Mouse (Mus musculus) mouse embryonic stem cell (cell line): ENCODE data around the gene Mrpl45.
"Not testable (repeated sequence)": the region's sequence is repeated elsewhere in the genome, so short reads cannot be mapped to it uniquely, and the experiment has no call there.

ENCODE experiments used
- in situ Hi-C, 2 experiments: fragments of 300-500 bp; cut with MboI; formaldehyde crosslinking; loops; 1 replicate in 1 of 2; 3 replicates in 1 of 2; pipeline ENCODE4 v1.14.3; 2019 to 2020; ENCODE audit warnings: low sequenced_read_pairs in 2 of 2, low pct_unique_long_range_greater_than_20kb in 1 of 2, mixed read lengths in 1 of 2; ENCODE audit not compliant: unreplicated experiment in 1 of 2

Gene Mrpl45

DNA sequence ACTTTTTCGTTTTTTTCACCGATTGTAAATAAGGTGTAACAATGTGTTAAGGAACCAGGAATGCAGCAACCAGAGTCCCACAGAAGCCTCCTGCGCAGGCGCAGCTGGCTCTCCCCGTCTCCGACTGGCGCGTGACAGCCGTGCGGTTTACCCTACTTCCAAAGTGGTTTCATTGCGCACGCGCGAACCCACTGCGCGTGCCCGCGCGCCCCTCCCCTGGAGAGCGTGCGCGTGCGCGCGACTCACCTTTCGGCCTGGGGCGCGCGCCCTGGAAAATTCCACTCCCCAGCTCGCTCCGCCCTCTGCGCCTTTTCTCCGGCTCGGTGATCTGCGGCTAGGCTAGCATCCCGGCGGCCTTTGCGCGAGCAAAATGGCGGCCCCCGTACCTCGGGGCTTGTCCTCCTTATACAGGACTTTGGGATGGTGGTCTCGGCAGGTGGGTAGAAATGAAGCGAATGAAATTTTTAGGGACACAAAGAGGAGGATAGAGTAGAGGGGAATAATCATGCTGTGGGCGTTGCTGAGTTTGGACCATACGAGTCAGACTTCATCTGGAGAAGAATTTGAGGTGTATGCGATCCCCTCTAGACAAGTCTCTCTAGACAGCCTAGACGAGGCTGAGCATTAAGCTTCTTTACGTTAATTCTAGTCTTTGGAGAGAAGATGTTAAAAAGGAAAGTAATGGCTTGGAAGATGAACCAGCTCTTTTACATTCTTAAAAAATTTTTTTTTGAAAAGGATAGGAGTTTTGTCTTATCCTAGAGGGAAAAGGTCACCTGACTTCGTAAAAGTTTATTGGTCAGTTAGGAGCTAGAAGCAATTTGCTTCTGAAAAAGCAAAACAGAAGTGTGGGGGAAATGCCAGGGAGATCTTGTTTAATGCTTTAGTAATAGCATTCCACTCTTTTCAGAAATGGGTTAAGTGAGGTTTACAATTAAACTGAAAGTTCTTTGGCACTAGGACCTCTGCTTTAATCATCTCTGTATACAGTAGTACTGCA is at the start of gene Mrpl45:
Gene Mrpl45, plus strand, starts transcription at position 213 of the 1,000 bp plus-strand sequence.
- in situ Hi-C loops: no loop called here

DNA sequence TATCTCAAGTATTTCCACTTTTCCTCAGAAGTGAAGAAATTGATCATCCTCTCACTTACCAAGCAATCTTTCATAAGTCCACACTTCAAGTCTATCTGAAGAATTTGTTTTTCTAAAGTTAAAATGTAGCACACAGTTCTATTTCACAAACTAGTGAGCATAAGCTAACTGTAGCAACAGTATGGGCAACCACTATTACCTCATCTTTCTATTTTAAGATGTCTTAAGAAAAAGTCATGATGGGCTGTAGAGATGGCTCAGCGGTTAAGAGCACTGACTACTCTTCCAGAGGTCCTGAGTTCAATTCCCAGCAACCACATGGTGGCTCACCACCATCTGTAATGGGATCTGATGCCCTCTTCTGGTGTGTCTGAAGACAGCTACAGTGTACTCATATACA is 49.0 kb upstream of the Mrpl45 start:
- in situ Hi-C loops: not testable (repeated sequence)

DNA sequence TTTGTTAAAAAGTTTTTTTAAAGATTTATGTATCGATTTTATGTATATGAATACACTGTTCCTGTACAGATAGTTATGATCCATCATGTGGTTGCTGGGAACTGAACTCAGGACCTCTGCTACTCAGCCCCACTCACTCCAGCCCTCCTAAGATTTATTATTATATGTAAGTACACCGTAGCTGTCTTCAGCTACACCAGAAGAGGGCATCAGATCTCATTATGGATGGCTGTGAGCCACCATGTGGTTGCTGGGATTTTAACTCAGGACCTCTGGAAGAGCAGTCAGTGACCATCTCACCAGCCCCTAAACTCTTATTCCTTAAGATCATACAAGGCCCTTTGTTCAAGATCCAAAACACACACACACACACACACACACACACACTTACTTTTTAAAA is 45.5 kb upstream of the Mrpl45 start:
- in situ Hi-C loops: not testable (repeated sequence)

DNA sequence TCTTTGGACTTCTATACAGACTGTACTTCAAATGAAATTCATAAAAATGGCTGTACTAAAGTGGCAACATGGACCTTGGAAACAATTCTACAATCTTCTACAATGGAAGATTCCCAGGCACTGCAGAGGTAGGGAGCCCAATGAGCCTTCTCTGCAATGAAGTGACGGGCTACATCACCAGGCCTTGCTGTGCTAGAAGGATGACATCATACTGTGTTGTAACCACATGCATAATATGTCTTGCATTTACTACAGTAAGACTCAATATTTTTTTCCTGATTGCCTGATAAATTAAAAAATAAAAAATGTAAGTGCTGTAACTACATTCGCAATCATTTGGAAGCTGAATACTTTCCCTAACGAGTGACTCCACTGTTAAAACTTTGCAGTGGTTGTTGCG is 42.7 kb upstream of the Mrpl45 start:
- in situ Hi-C loops: no loop called here

DNA sequence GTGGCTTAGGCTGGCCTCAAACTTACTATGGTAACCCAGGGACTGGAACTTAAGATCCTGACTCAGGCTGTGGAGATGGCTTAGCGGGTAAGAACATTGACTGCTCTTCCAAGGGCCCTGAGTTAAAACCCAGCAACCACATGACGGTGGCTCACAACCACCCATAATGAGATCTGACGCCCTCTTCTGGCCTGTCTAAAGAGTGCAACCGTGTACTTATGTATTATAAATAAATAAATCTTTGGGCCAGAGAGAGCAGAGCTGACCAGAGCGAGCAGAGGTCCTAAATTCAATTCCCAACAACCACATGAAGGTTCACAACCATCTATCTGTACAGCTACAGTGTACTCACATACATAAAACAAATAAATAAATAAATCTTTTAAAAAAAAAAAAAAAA is 41.9 kb upstream of the Mrpl45 start:
- in situ Hi-C loops: no loop called here

DNA sequence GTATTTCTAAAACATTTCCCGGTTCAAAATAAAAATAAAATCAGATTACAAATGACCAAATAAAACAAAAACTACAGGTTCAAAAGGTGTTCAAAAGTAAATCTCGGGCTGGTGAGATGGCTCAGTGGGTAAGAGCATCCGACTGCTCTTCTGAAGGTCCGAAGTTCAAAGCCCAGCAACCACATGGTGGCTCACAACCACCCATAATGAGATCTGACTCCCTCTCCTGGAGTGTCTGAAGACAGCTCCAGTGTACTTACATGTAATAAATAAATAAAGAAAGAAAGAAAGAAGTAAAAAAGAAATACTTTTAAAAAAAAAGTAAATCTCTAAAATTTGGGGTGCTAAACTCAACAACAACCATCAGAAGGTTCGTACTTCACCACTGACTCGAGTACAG is 40.6 kb upstream of the Mrpl45 start:
- in situ Hi-C loops: not testable (repeated sequence)

DNA sequence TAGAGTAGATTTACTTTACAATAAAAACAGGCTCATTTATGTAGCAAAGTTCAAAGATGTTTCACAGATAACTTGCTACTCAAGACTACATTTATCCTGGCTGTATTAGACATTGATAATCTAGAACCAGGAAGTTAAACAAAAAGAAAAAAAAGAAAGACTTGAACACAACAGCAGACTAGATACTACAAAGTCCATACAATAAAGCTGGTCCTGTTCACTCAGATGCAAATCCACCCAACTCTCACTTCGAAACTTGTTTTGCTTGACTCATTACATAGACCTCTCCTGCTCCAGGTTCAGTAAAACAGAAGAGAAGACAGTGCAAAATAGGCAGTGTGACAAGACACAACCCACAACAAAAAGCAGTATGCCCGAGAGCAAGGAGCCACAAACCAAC is 40.2 kb upstream of the Mrpl45 start:
- in situ Hi-C loops: no loop called here

DNA sequence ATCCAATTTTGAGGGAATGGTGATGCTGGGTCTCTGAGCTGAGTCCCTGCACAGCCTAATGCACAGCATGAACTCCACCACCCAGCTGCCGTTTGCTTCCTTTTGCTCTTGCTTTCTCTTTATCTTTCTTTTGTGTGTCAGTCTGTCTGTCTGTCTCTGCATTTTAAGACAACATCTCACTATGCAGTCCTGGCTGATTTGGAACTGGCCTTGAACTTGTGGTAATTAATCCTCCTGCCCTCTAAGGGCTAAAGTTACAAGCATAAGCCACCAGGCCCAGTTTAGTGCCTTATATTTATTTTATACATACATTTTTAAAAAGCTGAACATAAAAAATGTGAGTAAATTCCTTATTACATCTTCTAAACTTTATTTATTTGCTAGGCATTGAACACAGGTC is 39.5 kb upstream of the Mrpl45 start:
- in situ Hi-C loops: no loop called here

DNA sequence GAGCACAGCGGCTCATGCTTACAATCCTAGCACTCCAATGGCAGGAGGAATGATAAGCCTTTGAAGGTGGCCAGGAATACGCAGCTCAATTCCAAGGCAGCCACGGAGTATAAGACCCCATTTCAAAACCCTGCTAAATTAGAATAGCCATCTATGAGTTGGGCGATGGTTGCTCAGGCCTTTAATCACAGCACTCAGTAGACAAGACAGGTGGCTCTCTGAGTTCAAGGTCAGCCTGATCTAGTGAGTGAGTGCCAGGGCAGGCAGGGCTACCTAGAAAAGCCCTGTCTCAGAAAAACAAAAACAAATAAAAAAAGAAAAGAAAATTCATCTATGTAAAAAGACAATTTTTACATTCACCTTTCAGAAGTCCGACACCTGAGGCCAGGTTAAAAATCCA is 38.4 kb upstream of the Mrpl45 start:
- in situ Hi-C loops: no loop called here

DNA sequence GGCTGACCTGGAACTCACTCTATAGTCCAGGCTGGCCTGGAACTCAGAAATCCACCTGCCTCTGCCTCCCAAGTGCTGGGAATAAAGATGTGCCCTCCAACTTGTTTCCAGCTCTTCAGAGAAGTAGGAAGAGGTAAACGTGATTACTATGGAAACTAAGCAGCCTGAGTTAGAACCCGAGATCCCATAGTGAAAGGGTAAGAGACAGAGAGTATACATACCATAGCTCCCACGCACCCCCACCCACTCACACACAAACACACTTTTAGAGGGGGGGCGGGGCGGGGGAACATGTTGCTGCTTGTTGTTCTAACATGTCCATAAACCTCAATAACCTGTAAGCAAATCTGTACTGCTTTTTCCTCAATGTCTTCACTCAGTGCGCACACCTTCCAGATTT is 37.1 kb upstream of the Mrpl45 start:
- in situ Hi-C loops: no loop called here

DNA sequence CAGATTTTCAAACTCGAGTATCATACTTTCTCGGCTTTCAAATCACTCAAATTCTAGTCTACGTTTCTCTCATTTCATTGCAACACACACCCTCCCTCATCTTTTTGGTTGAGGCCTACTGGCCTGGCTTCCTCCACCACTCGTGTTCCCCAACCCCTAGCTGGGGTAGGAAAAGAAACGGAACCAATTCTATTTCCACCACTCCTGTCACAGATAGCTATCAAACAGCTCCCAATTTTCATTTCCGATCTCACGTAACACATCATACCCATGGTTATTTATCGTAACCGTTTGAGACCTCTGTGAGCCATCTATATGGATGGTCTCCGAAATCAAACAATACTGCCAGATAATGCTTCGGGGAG is 36.5 kb upstream of the Mrpl45 start:
- in situ Hi-C loops: no loop called here

DNA sequence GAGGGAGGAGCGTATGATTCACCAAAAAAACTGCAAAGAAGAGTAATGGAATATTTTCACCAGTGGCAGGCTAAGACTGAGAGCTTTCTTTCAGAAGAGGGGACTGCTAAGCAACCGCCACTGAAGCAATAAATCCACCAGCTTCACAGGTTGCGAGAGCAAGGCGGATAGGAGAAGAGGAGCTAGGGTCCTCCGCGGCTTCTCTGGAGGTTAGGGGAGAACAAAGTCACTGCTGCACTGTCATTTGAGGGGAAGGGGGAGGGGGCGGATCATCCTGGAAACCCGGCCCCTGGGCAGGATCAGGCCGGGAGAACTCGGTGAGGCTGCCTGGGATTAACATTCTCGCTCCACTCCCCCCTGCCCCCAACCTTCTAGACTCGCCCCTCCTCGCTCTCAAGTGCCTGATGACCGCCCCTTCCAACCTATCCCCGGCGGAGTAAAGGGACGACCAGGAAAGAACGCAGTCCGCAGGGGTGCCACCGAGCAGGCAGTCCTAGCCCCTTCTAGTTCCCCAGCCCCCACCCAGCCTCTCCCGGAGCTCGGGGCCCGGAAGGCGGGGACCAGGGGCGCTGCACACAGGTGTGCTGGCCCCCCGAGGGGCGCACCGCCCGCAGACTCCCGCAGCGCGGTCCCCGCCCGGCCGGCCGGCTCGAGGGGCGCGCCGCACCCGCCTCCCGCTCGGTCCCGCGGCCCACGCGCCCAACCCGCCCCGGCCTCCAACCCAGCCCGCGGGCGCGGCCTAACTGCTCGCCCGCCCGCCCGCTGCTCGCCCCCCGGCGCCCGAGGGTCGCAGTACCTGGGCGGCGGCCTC is 35.9 kb upstream of the Mrpl45 start:
- in situ Hi-C loops: no loop called here

DNA sequence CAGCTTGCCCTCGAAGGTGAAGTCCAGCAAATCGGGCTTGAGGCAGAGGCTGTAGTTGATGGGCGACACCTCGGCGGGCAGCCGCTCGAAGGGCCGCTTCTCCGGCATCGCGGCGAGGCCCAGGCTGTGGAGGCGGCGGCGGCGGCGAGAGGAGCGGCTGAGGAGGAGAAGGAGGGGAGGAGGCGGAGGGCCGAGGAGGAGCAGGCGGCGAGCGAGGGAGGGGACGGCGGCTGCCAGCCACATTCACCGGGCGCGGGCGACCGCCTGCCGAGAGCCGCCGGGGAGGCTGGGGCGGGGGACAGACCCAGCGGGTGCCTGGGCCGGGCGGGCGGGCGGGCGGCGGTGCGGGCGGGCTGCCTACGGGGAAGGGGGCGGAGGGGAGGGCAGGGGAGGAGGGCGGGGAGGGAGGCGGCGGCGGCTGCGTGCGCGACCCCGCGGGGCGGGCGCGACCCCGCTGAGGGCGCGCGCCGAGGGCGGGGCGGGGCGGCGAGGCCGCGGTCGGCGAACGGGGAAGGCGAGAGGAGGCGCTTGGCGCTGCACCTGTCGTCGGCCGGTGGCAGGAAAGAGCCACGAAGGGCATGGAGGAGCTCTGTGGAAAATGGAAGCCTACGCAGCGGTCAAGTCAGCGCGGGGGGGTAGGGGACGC is 35.2 kb upstream of the Mrpl45 start, which contains the start of gene Npepps:
Gene Npepps, minus strand, starts transcription at position 423 of the 646 bp plus-strand sequence.
- in situ Hi-C loops: no loop called here

DNA sequence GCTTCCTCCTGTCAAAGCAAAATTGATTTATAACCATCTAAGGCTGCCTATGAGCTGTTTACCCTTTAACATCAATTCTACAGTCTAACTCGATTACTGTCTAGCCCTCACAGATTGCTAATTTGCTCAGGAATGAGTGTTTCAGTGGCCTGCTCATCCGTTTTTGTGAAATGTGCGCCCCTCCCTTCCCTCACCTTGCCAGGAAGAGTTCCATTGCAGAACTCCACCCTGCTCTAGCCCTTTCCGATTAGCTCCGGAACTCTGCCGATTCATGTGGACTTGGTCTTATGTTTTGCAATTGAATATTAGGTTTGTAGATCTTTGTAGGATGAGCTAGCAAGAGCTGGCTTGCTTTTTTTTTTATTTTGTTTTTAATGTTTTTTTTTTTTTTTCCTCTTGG is 33.3 kb upstream of the Mrpl45 start:
- in situ Hi-C loops: no loop called here

DNA sequence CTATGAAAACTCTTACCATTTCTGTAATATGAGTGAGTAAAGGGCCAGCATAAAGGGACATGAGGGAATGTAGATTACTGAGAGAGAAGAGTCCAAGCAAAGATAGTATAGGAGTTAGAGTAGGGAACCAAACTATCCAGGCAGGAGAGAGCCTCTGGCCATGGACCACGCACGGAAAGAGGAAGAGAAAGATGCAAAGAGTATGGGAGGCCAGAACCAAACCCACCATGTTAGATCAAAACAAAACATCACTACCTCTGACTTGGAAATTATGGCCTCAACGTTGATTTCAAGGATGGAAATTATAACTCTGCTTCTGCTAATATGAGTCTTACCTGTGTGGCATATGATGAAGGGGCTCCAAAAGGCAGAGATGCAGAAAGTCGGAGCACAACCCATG is 30.7 kb upstream of the Mrpl45 start:
- in situ Hi-C loops: no loop called here

DNA sequence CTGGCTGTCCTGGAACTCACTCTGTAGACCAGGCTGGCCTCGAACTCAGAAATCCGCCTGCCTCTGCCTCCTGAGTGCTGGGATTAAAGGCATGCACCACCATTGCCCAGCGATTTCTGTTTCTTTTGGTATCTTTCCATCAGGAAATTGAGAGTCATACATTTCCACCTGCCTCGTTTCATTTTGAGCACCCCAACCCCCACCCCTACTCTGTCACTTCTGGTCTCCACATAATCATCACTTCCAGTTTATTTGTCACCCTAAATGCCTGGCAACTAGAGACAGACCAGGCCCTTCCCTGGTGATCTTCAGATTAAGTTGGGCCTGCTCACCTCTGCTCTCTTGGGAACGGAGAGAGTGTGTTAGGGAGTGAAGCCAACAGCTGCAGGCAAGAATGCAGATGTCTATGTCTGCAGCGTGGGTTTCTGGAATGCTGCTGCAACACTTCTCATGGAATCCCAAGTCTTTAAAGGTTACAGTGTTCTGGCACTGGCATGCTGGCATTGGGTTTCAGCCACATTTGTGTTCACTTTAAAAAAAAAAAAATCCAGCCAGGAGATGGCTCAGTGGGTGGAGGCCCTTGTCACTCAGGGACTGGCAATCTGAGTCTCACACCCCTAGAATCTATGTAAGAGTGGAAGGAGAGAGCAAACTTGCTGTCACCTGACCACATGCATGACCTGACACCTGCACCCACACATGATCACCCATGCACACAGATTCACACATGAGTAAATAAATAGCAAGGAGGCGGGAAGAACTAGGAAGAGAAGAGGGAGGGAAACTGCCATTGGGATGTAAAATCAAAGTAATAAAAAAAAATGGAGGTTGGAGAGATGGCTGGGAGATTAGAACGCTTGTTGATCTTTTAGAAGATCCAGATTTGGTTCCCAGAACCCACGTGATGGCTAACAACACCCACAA is 29.4 kb upstream of the Mrpl45 start:
- in situ Hi-C loops: no loop called here

DNA sequence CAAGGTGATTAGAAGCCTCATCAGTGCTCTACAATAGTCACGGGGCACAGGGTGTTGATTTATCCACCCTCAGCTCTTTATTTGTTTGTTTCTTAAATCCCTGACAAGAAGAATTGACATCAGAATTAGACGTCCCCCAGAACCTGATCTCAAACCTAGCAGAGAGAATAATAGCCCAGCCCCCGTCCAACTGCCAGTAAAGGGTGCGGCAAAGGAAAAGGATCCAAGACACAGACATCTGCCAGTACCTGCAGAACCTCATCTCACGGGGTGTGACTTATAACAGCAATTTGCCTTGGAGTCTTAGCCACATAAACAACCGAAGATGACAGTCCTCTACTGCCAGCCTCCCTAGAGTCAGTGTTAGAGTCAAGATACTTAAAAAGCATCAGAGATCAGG is 28.5 kb upstream of the Mrpl45 start:
- in situ Hi-C loops: no loop called here

DNA sequence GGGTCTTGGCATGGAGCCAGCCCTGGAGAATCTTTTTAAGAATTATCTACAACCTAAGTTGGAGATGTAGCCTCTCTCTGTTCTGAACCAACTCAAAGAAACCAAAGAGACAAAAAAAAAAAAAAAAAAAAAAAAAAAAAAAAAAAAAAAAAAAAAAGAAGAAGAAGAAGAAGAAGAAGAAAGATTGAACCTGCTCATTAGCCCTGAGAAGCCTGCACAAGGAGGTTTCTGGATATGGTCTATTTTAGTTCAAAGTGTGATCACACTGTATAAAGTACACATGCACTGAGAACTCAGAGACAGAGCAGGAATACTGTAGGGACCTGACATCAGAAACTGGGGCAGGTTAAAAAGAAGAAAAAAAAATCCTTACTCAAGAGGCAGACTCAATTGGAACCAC is 27.9 kb upstream of the Mrpl45 start:
- in situ Hi-C loops: no loop called here
